Comparison of ENCODE assay signal across 28 mouse cellular contexts in genomic region chr2:163492018-163492417, GRCm38 (mm10). TPM values are rescaled to one million over a fixed set of nuclear protein-coding genes. Genes with fewer than 3 reads are reported as not detected.
A peak's percentile ranks its signal among the peaks of the same experiment; 100 is the strongest.
DNase-seq lines count a peak whose midpoint lies in the region; ATAC-seq and TF ChIP-seq lines count a peak whose summit lies in the region.
"Had no signal": no experiment of that assay in that cellular context is flagged by ENCODE, and none has a peak within 500 bp of the region (broad histone marks: within the 10 kb centered on the region; RNA-seq: fewer than 3 reads in every experiment).

R3hdml (plus strand) TSS chr2:163492318.

- no peak within 1 kb of the TSS for H3K9ac ChIP-seq in intestine, postnatal 0 days (ENCODE audit: low read depth, low read length)
- H3K9ac ChIP-seq in intestine, embryonic 16.5 days (ENCODE audit: low read depth, low read length) = no peak within 1 kb of the TSS
- H3K9ac ChIP-seq in limb, embryonic 11.5 days (ENCODE audit: low read length) = 0 out of 2 replicates have a peak within 1 kb of the TSS, but pooled peaks have one; percentile 7
- H3K9ac ChIP-seq in ES-Bruce4 (ENCODE audit: low read depth, poor library complexity, severe bottlenecking) = no peak within 1 kb of the TSS
- H3K9ac ChIP-seq in liver, embryonic 12.5 days = no peak within 1 kb of the TSS
- H3K9ac ChIP-seq: forebrain, embryonic 15.5 days; heart, embryonic 15.5 days; hindbrain, embryonic 12.5 days; limb, embryonic 13.5 days; liver, embryonic 13.5 days had no signal

- H3K4me3 ChIP-seq in intestine, postnatal 0 days (ENCODE audit: low read depth, low read length) = no peak within 1 kb of the TSS
- H3K4me3 ChIP-seq in intestine, embryonic 16.5 days (ENCODE audit: low read length) = no peak within 1 kb of the TSS
- no peak within 1 kb of the TSS for H3K4me3 ChIP-seq in limb, embryonic 11.5 days (ENCODE audit: low read depth, low read length)
- H3K4me3 ChIP-seq in limb, embryonic 10.5 days = no peak within 1 kb of the TSS
- H3K4me3 ChIP-seq in ES-Bruce4 (ENCODE audit: low read depth, low read length) = no peak within 1 kb of the TSS
- H3K4me3 ChIP-seq in myocyte = peak within 1 kb of the TSS; percentile 7
- no peak within 1 kb of the TSS for H3K4me3 ChIP-seq in liver, embryonic 12.5 days
- H3K4me3 ChIP-seq: forebrain, embryonic 15.5 days; heart, embryonic 10.5 days; heart, embryonic 15.5 days; hindbrain, embryonic 12.5 days; limb, embryonic 13.5 days; liver, embryonic 13.5 days; megakaryocyte, embryonic 14.5 days had no signal

- no peaks in the 10 kb centered on the region for H3K79me2 ChIP-seq in myocyte (ENCODE audit: control insufficient read depth, insufficient read depth)

- H3ac ChIP-seq in myocyte (ENCODE audit: control insufficient read depth, insufficient read length) = no peak within 1 kb of the TSS

- H3K4me1 ChIP-seq in intestine, postnatal 0 days (replicated peaks; ENCODE audit: control insufficient read depth, insufficient read depth, low read length) = no peaks in the 10 kb centered on the region
- no peaks in the 10 kb centered on the region for H3K4me1 ChIP-seq in intestine, embryonic 16.5 days (ENCODE audit: control insufficient read depth, insufficient read depth, low read length)
- H3K4me1 ChIP-seq in limb, embryonic 11.5 days (ENCODE audit: control insufficient read depth, insufficient read depth, low read length) = no peaks in the 10 kb centered on the region
- no peaks in the 10 kb centered on the region for H3K4me1 ChIP-seq in limb, embryonic 10.5 days
- peaks cover 3% of the 10 kb centered on the region for H3K4me1 ChIP-seq in ES-Bruce4 (ENCODE audit: control insufficient read depth, insufficient read depth, low read length)
- H3K4me1 ChIP-seq in liver, embryonic 12.5 days = no peaks in the 10 kb centered on the region
- H3K4me1 ChIP-seq: heart, embryonic 15.5 days; liver, embryonic 13.5 days had no signal

- H3K27ac ChIP-seq in intestine, postnatal 0 days (ENCODE audit: low read depth, low read length) = no peak within 1 kb of the TSS
- H3K27ac ChIP-seq in intestine, embryonic 16.5 days (ENCODE audit: low read length) = no peak within 1 kb of the TSS
- H3K27ac ChIP-seq in limb, embryonic 11.5 days (replicated peaks; ENCODE audit: low read depth, low read length) = no peak within 1 kb of the TSS
- H3K27ac ChIP-seq in limb, embryonic 10.5 days = no peak within 1 kb of the TSS
- H3K27ac ChIP-seq in ES-Bruce4 (ENCODE audit: insufficient read depth, low read length) = peak within 1 kb of the TSS; percentile 35; the same call in 1 of the 2 replicates
- H3K27ac ChIP-seq in liver, embryonic 12.5 days = no peak within 1 kb of the TSS
- H3K27ac ChIP-seq: forebrain, embryonic 15.5 days; heart, embryonic 10.5 days; heart, embryonic 15.5 days; hindbrain, embryonic 12.5 days; limb, embryonic 13.5 days; liver, embryonic 13.5 days had no signal

- TF ChIP-seq POLR2A in ES-Bruce4 (IDR thresholded peaks at IDR 0.05; ENCODE audit: insufficient read depth, low read length) = no peak
- no peak for TF ChIP-seq POLR2A in myocyte (IDR thresholded peaks at IDR 0.05; ENCODE audit: insufficient read length, low read depth)

- TF ChIP-seq CTCF in intestine, postnatal 0 days (IDR thresholded peaks at IDR 0.05; ENCODE audit: low read depth) = no peak
- no peak for TF ChIP-seq CTCF in ES-Bruce4 (IDR thresholded peaks at IDR 0.05; ENCODE audit: low read depth, low read length)

- WGBS in intestine, postnatal 0 days = 87% methylated on average over 5 of the region's 5 CpGs
- 83% methylated on average over 5 of the region's 5 CpGs for WGBS in intestine, embryonic 16.5 days
- 67% methylated on average over 5 of the region's 5 CpGs for WGBS in limb, embryonic 11.5 days
- WGBS in limb, embryonic 10.5 days = 73% methylated on average over 5 of the region's 5 CpGs
- 58% methylated on average over 5 of the region's 5 CpGs for WGBS in liver, embryonic 12.5 days (ENCODE audit: insufficient replicate concordance)

- TF ChIP-seq EP300 in ES-Bruce4 (IDR thresholded peaks at IDR 0.05; ENCODE audit: insufficient read depth, low read depth, low read length) = no peak

- no peaks in the 10 kb centered on the region for H3K27me3 ChIP-seq in intestine, postnatal 0 days (replicated peaks; ENCODE audit: control insufficient read depth, insufficient read depth, low read length)
- H3K27me3 ChIP-seq in intestine, embryonic 16.5 days (replicated peaks; ENCODE audit: control insufficient read depth, insufficient read depth, low read length) = no peaks in the 10 kb centered on the region
- no peaks in the 10 kb centered on the region for H3K27me3 ChIP-seq in limb, embryonic 11.5 days (ENCODE audit: control insufficient read depth, insufficient read depth, low read length)
- H3K27me3 ChIP-seq in limb, embryonic 10.5 days (ENCODE audit: low read depth, poor library complexity, severe bottlenecking) = 0 out of 2 replicates have a peak, but pooled peaks cover 13% of the 10 kb centered on the region
- H3K27me3 ChIP-seq in ES-Bruce4 (ENCODE audit: control insufficient read depth, insufficient read depth, low read length, poor library complexity, severe bottlenecking) = no peaks in the 10 kb centered on the region
- peaks cover 31% of the 10 kb centered on the region for H3K27me3 ChIP-seq in myocyte (ENCODE audit: control insufficient read depth, insufficient read depth, insufficient read length)
- peaks cover 24% of the 10 kb centered on the region for H3K27me3 ChIP-seq in liver, embryonic 12.5 days (replicated peaks)
- H3K27me3 ChIP-seq: forebrain, embryonic 15.5 days; hindbrain, embryonic 12.5 days; liver, embryonic 13.5 days had no signal

- H3K9me3 ChIP-seq in intestine, postnatal 0 days (ENCODE audit: control insufficient read depth) = no peaks in the 10 kb centered on the region
- no peaks in the 10 kb centered on the region for H3K9me3 ChIP-seq in intestine, embryonic 16.5 days (ENCODE audit: control insufficient read depth, low read length)
- H3K9me3 ChIP-seq in limb, embryonic 11.5 days (ENCODE audit: control insufficient read depth, low read length) = no peaks in the 10 kb centered on the region
- no peaks in the 10 kb centered on the region for H3K9me3 ChIP-seq in limb, embryonic 10.5 days (replicated peaks)
- H3K9me3 ChIP-seq in ES-Bruce4 (replicated peaks; ENCODE audit: control insufficient read depth, insufficient read depth, low read length, poor library complexity, severe bottlenecking) = no peaks in the 10 kb centered on the region
- no peaks in the 10 kb centered on the region for H3K9me3 ChIP-seq in liver, embryonic 12.5 days (replicated peaks)
- H3K9me3 ChIP-seq: forebrain, embryonic 15.5 days; heart, embryonic 10.5 days; heart, embryonic 15.5 days; hindbrain, embryonic 12.5 days; limb, embryonic 13.5 days; liver, embryonic 13.5 days; megakaryocyte, embryonic 14.5 days had no signal

- 0 out of 2 replicates have a peak, but pooled peaks have one; percentile 17 for ATAC-seq in intestine, postnatal 0 days
- no peak for ATAC-seq in intestine, embryonic 16.5 days
- no peak for ATAC-seq in limb, embryonic 11.5 days (ENCODE audit: insufficient number of reproducible peaks, low FRiP score, low TSS enrichment, low read depth)
- no peak for ATAC-seq in liver, embryonic 12.5 days
- ATAC-seq: inflammation-experienced regulatory T-cells, adult 6 months; lung, postnatal 0 days; Patski had no signal

- H3K4me2 ChIP-seq in intestine, postnatal 0 days (replicated peaks; ENCODE audit: low read depth) = no peak within 1 kb of the TSS
- no peak within 1 kb of the TSS for H3K4me2 ChIP-seq in intestine, embryonic 16.5 days (ENCODE audit: low read depth, low read length)
- H3K4me2 ChIP-seq in limb, embryonic 11.5 days (ENCODE audit: low read depth, severe bottlenecking) = no peak within 1 kb of the TSS
- peak within 1 kb of the TSS; percentile 18 for H3K4me2 ChIP-seq in myocyte (ENCODE audit: low read depth)
- no peak within 1 kb of the TSS for H3K4me2 ChIP-seq in liver, embryonic 12.5 days
- H3K4me2 ChIP-seq: forebrain, embryonic 15.5 days; heart, embryonic 15.5 days; hindbrain, embryonic 12.5 days; limb, embryonic 13.5 days; liver, embryonic 13.5 days had no signal

- DNase-seq in limb, embryonic 11.5 days (ENCODE audit: low spot score) = no peak
- DNase-seq in limb, embryonic 10.5 days (ENCODE audit: low spot score) = no peak
- DNase-seq: adrenal gland, postnatal 10 days; cerebellum, adult 9-10 months; cerebellum, postnatal 36 days; gastrocnemius, postnatal 25 days; heart, adult 11 months; kidney, adult 8-10 months; liver, embryonic 13.5 days; lung, adult 18-20 months; lung, postnatal 4 days; thymus, adult 2 months; thymus, postnatal 36 days had no signal

- H3K36me3 ChIP-seq in intestine, postnatal 0 days (ENCODE audit: control insufficient read depth, insufficient read depth) = no peaks in the 10 kb centered on the region; the same call in 1 of the 2 replicates
- H3K36me3 ChIP-seq in intestine, embryonic 16.5 days (ENCODE audit: control insufficient read depth, insufficient read depth, low read length) = no peaks in the 10 kb centered on the region
- H3K36me3 ChIP-seq in limb, embryonic 11.5 days (ENCODE audit: control insufficient read depth, insufficient read depth, low read length) = no peaks in the 10 kb centered on the region
- H3K36me3 ChIP-seq in limb, embryonic 10.5 days = no peaks in the 10 kb centered on the region
- no peaks in the 10 kb centered on the region for H3K36me3 ChIP-seq in ES-Bruce4 (ENCODE audit: control insufficient read depth, insufficient read depth, low read length, poor library complexity, severe bottlenecking)
- H3K36me3 ChIP-seq in myocyte (ENCODE audit: control insufficient read depth, insufficient read depth) = no peaks in the 10 kb centered on the region
- no peaks in the 10 kb centered on the region for H3K36me3 ChIP-seq in liver, embryonic 12.5 days
- H3K36me3 ChIP-seq: forebrain, embryonic 15.5 days; heart, embryonic 10.5 days; heart, embryonic 15.5 days; hindbrain, embryonic 12.5 days; limb, embryonic 13.5 days; liver, embryonic 13.5 days had no signal

TF ChIP-seq in myocyte, 11 proteins besides CTCF, POLR2A, EP300 and RAD21 (continues in another document):
- no peak for TF ChIP-seq CEBPB (IDR thresholded peaks at IDR 0.05; ENCODE audit: insufficient read depth, poor library complexity, severe bottlenecking)
- TF ChIP-seq TCF3 (IDR thresholded peaks at IDR 0.05; ENCODE audit: insufficient read length, low read depth) = no peak
- no peak for TF ChIP-seq MYOG (IDR thresholded peaks at IDR 0.05; ENCODE audit: control insufficient read depth in 1 of 3, insufficient read depth in 1 of 3, insufficient read length in 2 of 3, low read depth in 2 of 3)
- TF ChIP-seq POLR2AphosphoS2 (IDR thresholded peaks at IDR 0.05; ENCODE audit: insufficient read length, low read depth) = no peak

RNA-seq across cellular contexts. Expression of gene R3hdml, which starts in this region (rescaled TPM):
- polyA plus RNA-seq in intestine, postnatal 0 days (2015; fragmentation: Nextera tagmentation; extraction: Ambion mirVana) = 0.37 and 0.46 TPM in 2 replicates
- polyA plus RNA-seq in intestine, embryonic 16.5 days (2015; fragmentation: Nextera tagmentation; extraction: Ambion mirVana) = 0.20 and 0.24 TPM in 2 replicates
- polyA plus RNA-seq in limb, embryonic 11.5 days (2014; fragmentation: Nextera tagmentation; extraction: Ambion mirVana) = not detected in 2 replicates
- polyA plus RNA-seq in limb, embryonic 10.5 days (2016; fragmentation: Nextera tagmentation; extraction: Ambion mirVana) = not detected in 2 replicates
- polyA plus RNA-seq in ES-Bruce4 (2011; ENCODE audit: insufficient read depth, insufficient read length, low read depth, missing spikeins) = not detected in 2 replicates
- 44.0 TPM for polyA plus RNA-seq in myocyte (2012; fragmentation: generic; extraction: Trizol)
- not detected in 2 replicates for polyA plus RNA-seq in liver, embryonic 12.5 days (2016; fragmentation: Nextera tagmentation; extraction: Ambion mirVana)
- polyA plus RNA-seq: embryonic facial prominence, embryonic 11.5 days; forebrain, embryonic 15.5 days; heart, embryonic 15.5 days; hindbrain, embryonic 12.5 days; inflammation-experienced regulatory T-cells, adult 6 months; limb, embryonic 13.5 days; liver, embryonic 13.5 days; Patski had no signal

Comparison
In these comparisons a context has a peak if more than half of its experiments do, and no peak if none do; other contexts are left out.
1. RNA of gene R3hdml (polyA plus RNA-seq): 44.0 TPM in myocyte (single experiment); 0.37 to 0.46 TPM in intestine, postnatal 0 days, 0.20 to 0.24 TPM in intestine, embryonic 16.5 days, not detected in ES-Bruce4, not detected in liver, embryonic 12.5 days, not detected in limb, embryonic 11.5 days and not detected in limb, embryonic 10.5 days; every median in the first group is over 10 times any median in the second.
2. Peak in ATAC-seq in intestine, postnatal 0 days; RNA of the gene not detected or under 1 TPM.